Mouse (Mus musculus): ENCODE results near the gene Timp1. TPM values are rescaled to one million over a fixed set of nuclear protein-coding genes. Genes with fewer than 3 reads are reported as not detected.

The Timp1 gene
- polyA plus RNA-seq, 1 experiment from 2014 or later: 18.2 TPM

DNA sequence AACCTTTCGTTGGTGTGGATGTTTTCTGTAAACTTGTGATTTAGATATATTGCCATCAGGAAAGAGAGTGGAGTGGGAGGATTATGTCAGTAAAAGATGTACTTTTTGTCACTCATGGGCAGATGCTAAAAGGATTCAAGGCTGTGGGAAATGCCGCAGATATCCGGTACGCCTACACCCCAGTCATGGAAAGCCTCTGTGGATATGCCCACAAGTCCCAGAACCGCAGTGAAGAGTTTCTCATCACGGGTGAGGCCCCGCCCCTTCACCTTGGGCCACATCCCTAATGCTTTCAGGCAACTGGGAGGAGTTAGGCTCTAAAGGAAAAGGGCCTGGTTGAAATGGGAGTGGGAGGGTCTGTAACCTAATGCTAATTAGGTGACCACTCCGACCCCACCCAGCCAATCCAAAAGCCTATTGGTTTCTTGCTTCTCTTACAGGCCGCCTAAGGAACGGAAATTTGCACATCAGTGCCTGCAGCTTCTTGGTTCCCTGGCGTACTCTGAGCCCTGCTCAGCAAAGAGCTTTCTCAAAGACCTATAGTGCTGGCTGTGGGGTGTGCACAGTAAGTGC lies 3.0 kb downstream of the Timp1 start:
- H3K27ac ChIP-seq: no peak overlapping the region
- H3K4me1 ChIP-seq (replicated peaks): no peaks in the 10 kb centered on the region
- H3K9me3 ChIP-seq: no peaks in the 10 kb centered on the region
- H3K4me3 ChIP-seq (replicated peaks): no peak overlapping the region
- no peak overlapping the region for H3K9ac ChIP-seq
- no peaks in the 10 kb centered on the region for H3K27me3 ChIP-seq (replicated peaks)
- no peaks in the 10 kb centered on the region for H3K36me3 ChIP-seq
- no peak for ATAC-seq
- WGBS: 38% methylated on average over 11 of the region's 11 CpGs
- H3K4me2 ChIP-seq (replicated peaks): no peak overlapping the region

DNA sequence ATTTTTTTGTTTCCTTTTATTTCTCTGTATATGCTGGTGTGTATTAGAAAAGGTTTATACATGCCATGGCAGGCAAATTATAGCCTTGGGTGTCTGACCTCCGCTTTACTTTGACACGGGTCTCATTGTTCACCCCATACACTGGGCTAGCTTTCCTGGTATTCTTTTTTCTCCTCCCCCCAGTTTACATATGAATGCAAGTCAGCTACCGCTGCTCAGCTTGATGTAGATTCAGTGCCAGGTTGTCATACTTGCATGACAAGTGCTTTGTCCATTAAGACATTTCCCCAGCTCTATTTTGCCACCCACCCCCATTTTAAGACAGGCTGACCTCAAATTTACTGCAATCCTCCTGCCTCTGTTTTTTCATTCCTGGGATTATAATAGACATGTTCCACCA lies 5.3 kb downstream of the Timp1 start:
- Histone ChIP-seq H3K9ac (no peak overlapping the region), H3K36me3 (no peaks in the 10 kb centered on the region), H3K4me1 (replicated peaks) (no peaks in the 10 kb centered on the region), H3K9me3 (no peaks in the 10 kb centered on the region), H3K4me2 (replicated peaks) (no peak overlapping the region), H3K4me3 (replicated peaks) (no peak overlapping the region), H3K27me3 (replicated peaks) (no peaks in the 10 kb centered on the region), H3K27ac (no peak overlapping the region)
- no peak for ATAC-seq
- 74% methylated on average over 3 of the region's 3 CpGs for WGBS

DNA sequence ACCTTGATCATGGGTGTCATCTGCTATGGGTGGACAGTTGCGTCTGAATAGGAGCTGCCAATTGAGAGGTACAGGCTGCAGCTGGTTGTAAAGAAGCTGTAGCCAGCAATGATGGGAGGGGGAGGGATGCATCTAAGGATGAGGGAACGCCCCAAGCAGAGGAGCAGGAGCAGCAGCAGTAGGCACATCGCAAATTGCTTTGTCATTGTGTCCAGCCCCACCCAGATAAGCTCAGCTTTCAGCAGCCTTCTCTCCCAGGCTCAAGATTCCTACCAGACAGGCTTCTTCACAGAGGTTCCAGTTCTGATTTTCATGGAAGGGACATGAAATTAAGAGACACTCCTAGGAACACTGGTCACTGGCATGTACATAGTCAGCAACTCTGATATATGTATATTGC lies 40.1 kb downstream of the Timp1 start:
- Histone ChIP-seq H3K36me3 (no peaks in the 10 kb centered on the region), H3K9ac (no peak overlapping the region), H3K9me3 (no peaks in the 10 kb centered on the region), H3K4me1 (replicated peaks) (no peaks in the 10 kb centered on the region), H3K4me3 (replicated peaks) (no peak overlapping the region), H3K27me3 (replicated peaks) (no peaks in the 10 kb centered on the region), H3K4me2 (replicated peaks) (no peak overlapping the region), H3K27ac (no peak overlapping the region)
- WGBS: 39% methylated on average over 3 of the region's 3 CpGs
- ATAC-seq: no peak

DNA sequence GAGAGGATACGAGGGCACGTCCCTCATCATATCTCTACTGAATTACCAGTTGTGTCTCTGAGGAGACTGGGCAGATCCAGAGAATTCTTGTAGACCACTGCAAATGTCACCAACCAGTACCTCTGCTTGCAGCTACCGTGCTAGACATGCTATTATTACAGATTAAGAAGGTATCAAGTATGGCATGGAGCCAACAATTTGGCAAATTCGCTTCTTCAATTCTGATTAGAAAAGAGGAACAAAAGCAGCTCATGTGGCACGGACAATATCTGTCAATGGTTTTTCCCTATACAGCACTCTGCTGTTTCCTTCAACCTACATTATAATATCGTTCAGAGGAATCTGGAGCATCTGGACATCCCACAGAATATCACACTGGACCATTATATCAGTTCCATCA lies 43.8 kb downstream of the Timp1 start:
- no peaks in the 10 kb centered on the region for H3K9me3 ChIP-seq
- H3K4me2 ChIP-seq (replicated peaks): no peak overlapping the region
- H3K27me3 ChIP-seq (replicated peaks): no peaks in the 10 kb centered on the region
- H3K4me3 ChIP-seq (replicated peaks): no peak overlapping the region
- no peak overlapping the region for H3K27ac ChIP-seq
- ATAC-seq: no peak
- WGBS: 75% methylated on average over 6 of the region's 6 CpGs
- H3K9ac ChIP-seq: no peak overlapping the region
- H3K36me3 ChIP-seq: no peaks in the 10 kb centered on the region
- no peaks in the 10 kb centered on the region for H3K4me1 ChIP-seq (replicated peaks)

DNA sequence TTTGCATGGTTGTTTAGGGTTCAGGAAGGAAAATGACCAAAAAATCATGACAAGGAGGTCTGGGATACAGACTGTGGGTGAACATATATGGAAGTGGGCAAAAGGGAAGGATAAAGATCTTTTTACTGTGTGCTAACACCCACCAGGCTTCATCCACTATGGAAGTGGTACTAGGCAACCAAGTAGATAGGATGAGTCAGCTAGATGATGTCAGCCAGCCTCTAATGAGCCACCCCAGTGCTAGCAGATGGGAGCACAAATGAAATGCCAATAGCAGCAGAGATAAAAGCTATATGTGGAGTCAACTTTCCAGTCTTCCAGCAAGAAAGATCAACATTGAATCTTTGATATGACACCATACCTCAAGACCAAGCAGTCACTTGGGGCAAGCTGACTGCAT lies 45.1 kb downstream of the Timp1 start:
- Histone ChIP-seq H3K9ac (no peak overlapping the region), H3K27ac (no peak overlapping the region), H3K4me3 (replicated peaks) (no peak overlapping the region), H3K4me2 (replicated peaks) (no peak overlapping the region), H3K27me3 (replicated peaks) (no peaks in the 10 kb centered on the region), H3K4me1 (replicated peaks) (no peaks in the 10 kb centered on the region), H3K9me3 (no peaks in the 10 kb centered on the region), H3K36me3 (no peaks in the 10 kb centered on the region)
- no peak for ATAC-seq

DNA sequence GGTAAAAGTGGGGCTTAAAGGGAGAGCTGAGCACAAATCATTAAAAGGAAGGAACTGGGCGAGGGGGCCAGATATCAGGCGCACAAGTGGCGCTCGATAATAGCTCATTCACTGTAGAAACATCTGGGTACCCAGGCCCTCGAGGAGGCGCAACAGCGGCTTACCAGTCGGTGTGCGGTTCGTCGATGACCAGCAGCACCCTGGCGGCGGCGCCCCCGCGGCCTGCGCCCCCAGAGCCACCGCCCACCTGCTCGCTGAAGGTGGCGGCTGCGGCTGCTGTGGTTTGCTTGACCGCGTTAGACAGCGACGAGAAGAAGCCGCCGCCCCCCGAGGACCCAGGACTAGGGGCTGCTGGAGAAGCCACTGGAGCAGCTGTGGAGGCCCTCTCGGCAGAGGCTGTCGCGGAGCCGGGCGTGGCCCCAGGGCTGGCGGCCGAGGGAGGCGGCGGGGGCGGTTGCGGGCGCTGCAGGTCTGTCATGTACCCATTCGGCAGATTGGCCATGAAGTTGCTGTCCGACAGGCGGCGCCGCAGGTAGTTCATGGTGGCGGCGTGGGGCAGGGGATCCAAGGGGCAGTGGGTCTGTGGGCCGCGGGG lies 50.4 kb downstream of the Timp1 start:
- H3K4me3 ChIP-seq (replicated peaks): peak overlapping the region; percentile 37
- peak overlapping the region; percentile 3; the same call in 1 of the 2 replicates for H3K9ac ChIP-seq
- WGBS: 21% methylated on average over 48 of the region's 49 CpGs
- peaks cover 3% of the 10 kb centered on the region; the same call in 1 of the 2 replicates for H3K27me3 ChIP-seq (replicated peaks)
- peak; percentile 69 for ATAC-seq
- no peaks in the 10 kb centered on the region for H3K36me3 ChIP-seq
- H3K27ac ChIP-seq: no peak overlapping the region
- no peaks in the 10 kb centered on the region for H3K9me3 ChIP-seq
- H3K4me2 ChIP-seq (replicated peaks): peak overlapping the region; percentile 84
- H3K4me1 ChIP-seq (replicated peaks): no peaks in the 10 kb centered on the region

DNA sequence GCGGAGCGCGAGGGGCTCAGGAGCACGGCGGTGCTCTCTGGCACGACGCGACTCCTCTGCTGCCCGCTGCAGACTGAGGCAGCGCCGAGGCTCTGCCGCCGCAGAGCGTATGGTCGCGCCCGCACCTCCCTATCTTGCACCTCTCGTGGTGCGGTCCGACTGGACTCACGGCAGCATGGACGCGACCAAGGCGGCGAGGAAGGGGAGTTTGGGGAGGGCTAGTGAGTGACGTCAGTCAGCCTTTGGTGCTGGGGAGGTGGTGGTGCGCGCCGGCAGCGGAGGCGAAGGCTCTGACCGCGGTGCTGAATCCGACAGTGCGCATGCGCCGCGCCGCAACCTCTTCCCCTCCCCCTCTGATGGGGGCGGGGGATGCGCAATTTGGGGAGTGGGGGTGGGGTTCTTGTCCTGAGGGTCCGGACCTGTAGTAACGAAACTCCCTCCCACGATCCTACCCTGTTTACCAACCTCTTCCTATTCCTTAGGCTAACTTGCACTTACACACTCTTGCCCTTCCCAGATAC lies 50.9 kb downstream of the Timp1 start, which contains the start of gene Syn1:
Syn1 (minus strand) TSS at position 161 of the 521 bp plus-strand sequence.
- H3K4me2 ChIP-seq (replicated peaks): peak within 1 kb of the TSS; percentile 84
- H3K36me3 ChIP-seq: no peaks in the 10 kb centered on the region
- H3K4me3 ChIP-seq (replicated peaks): peak within 1 kb of the TSS; percentile 37
- no peak within 1 kb of the TSS for H3K27ac ChIP-seq
- H3K9ac ChIP-seq: peak within 1 kb of the TSS; percentile 3; the same call in 1 of the 2 replicates
- H3K4me1 ChIP-seq (replicated peaks): no peaks in the 10 kb centered on the region
- 15% methylated on average over 40 of the region's 44 CpGs for WGBS
- ATAC-seq: peak; percentile 99
- H3K27me3 ChIP-seq (replicated peaks): peaks cover 3% of the 10 kb centered on the region; the same call in 1 of the 2 replicates
- H3K9me3 ChIP-seq: no peaks in the 10 kb centered on the region

DNA sequence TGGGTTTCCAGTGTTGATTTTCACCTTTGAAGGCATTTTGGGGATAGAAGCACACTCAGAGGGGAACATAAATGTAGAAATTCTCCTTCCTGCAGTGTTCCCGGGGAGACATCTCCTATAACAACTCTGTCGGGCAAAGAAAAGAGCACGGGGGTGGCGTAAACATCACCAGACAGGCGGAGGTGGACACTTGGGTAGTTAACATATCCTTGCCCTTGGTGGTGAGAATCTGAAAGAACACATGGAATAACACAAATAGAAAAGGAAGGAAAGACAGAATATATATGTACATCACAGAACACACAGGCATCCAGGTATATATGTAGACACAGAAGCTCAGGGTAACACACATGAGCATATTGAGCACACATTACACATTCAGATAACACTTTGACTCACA lies 51.4 kb downstream of the Timp1 start:
- Histone ChIP-seq H3K9me3 (no peaks in the 10 kb centered on the region), H3K27me3 (replicated peaks) (peaks cover 3% of the 10 kb centered on the region; the same call in 1 of the 2 replicates), H3K4me2 (replicated peaks) (peak overlapping the region; percentile 84), H3K27ac (no peak overlapping the region), H3K9ac (no peak overlapping the region), H3K36me3 (no peaks in the 10 kb centered on the region), H3K4me3 (replicated peaks) (no peak overlapping the region), H3K4me1 (replicated peaks) (no peaks in the 10 kb centered on the region)
- 40% methylated on average over 5 of the region's 5 CpGs for WGBS
- peak; percentile 20; the same call in 1 of the 2 replicates for ATAC-seq

DNA sequence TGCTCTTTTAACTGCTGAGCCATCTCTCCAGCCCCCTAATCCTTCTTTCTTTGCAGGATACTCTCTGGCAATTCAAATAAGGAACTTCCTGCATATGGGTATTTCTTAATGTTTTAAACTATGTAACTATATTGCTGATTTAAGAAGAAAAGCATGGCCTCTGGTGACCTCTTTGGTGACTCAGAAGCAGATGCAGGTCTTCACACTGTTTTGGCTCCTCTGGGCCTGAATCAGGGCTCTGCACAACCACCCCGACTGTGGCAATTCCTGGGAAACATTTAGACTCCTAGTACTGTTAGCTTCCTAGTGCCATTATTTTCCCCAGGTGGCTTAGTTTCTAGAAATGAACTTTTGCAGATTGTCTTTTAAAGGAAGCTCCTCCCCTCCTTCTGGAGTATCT lies 53.5 kb downstream of the Timp1 start:
- Histone ChIP-seq H3K9me3 (no peaks in the 10 kb centered on the region), H3K36me3 (no peaks in the 10 kb centered on the region), H3K27ac (no peak overlapping the region), H3K4me3 (replicated peaks) (no peak overlapping the region), H3K9ac (no peak overlapping the region), H3K27me3 (replicated peaks) (peaks cover 3% of the 10 kb centered on the region; the same call in 1 of the 2 replicates), H3K4me1 (replicated peaks) (no peaks in the 10 kb centered on the region), H3K4me2 (replicated peaks) (no peak overlapping the region)
- 76% methylated on average over 1 of the region's 1 CpGs for WGBS
- ATAC-seq: no peak

Other genes with a start within 250 kb of the Timp1 start
- 176 and 185 TPM in 2 replicates for gene Uba1, start 211.8 kb upstream of the Timp1 start, polyA plus RNA-seq (2015; fragmentation: Nextera tagmentation; extraction: Ambion mirVana)
- 102 and 104 TPM in 2 replicates for gene Cdk16, start 182.2 kb upstream of the Timp1 start, polyA plus RNA-seq (2015; fragmentation: Nextera tagmentation; extraction: Ambion mirVana)
- 27.9 and 28.4 TPM in 2 replicates for gene Usp11, start 166.3 kb upstream of the Timp1 start, polyA plus RNA-seq (2015; fragmentation: Nextera tagmentation; extraction: Ambion mirVana)
- gene Araf, start 72.4 kb upstream of the Timp1 start, polyA plus RNA-seq (2015; fragmentation: Nextera tagmentation; extraction: Ambion mirVana): 97.5 and 110 TPM in 2 replicates
- 2.5 and 2.6 TPM in 2 replicates for gene Syn1, start 50.8 kb downstream of the Timp1 start, polyA plus RNA-seq (2015; fragmentation: Nextera tagmentation; extraction: Ambion mirVana)
- gene Cfp, start 61.4 kb downstream of the Timp1 start, polyA plus RNA-seq (2015; fragmentation: Nextera tagmentation; extraction: Ambion mirVana): 5.2 and 7.5 TPM in 2 replicates
- 8.5 and 8.6 TPM in 2 replicates for gene Elk1, start 80.4 kb downstream of the Timp1 start, polyA plus RNA-seq (2015; fragmentation: Nextera tagmentation; extraction: Ambion mirVana)
- 62.9 and 64.7 TPM in 2 replicates for gene Uxt, start 91.9 kb downstream of the Timp1 start, polyA plus RNA-seq (2015; fragmentation: Nextera tagmentation; extraction: Ambion mirVana)
- gene Zfp182, start 192.2 kb downstream of the Timp1 start, polyA plus RNA-seq (2015; fragmentation: Nextera tagmentation; extraction: Ambion mirVana): 4.7 and 4.9 TPM in 2 replicates
- gene Spaca5, start 198.2 kb downstream of the Timp1 start, polyA plus RNA-seq (2015; fragmentation: Nextera tagmentation; extraction: Ambion mirVana): not detected in 2 replicates
- gene Zfp300, start 219.4 kb downstream of the Timp1 start, polyA plus RNA-seq (2015; fragmentation: Nextera tagmentation; extraction: Ambion mirVana): 0.77 and 1.7 TPM in 2 replicates
- not detected in 2 replicates for gene Ssxa1, start 245.7 kb downstream of the Timp1 start, polyA plus RNA-seq (2015; fragmentation: Nextera tagmentation; extraction: Ambion mirVana)

Data from intestine, embryonic 15.5 days (tissue).